Comparison of ENCODE assay signal across 20 mouse cellular contexts in the genomic region with DNA sequence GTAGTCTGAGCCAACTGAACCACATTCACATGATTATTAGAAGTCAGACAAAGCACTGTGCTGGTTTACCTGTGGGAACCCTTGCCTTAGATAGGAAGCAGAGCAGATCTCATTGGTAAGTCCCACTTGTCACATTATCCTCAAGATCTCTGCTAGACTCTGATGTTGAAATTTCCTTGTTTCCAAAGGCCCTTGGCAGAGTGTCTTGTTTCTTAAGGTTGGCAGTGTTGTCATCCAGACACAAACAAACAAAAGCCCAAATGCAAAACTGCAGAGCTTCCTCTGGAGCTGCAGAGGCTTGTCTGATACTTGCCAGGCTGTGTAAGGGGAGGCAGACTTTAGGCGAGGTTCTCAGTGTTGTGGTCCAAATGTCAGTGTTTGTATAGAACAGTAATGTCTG. TPM values are rescaled to one million over a fixed set of nuclear protein-coding genes. Genes with fewer than 3 reads are reported as not detected.
DNase-seq lines count a peak whose midpoint lies in the region; ATAC-seq lines count a peak whose summit lies in the region.
"Had no signal": no experiment of that assay in that cellular context is flagged by ENCODE, and none has a peak within 500 bp of the region (broad histone marks: within the 10 kb centered on the region; RNA-seq: fewer than 3 reads in every experiment).

No protein-coding gene starts in this region.

- intact Hi-C loops in heart, postnatal 10 days (cut with DNase I) = no loop called here

- peak; percentile 27 for ATAC-seq in granulocyte monocyte progenitor cell, adult 5-6 weeks (replicated peaks; ENCODE audit: poor library complexity, severe bottlenecking)
- ATAC-seq: forebrain, embryonic 13.5 days; forebrain, postnatal 0 days; Patski had no signal

- peak; percentile 40 for DNase-seq in heart, adult 11 months
- DNase-seq in heart, postnatal 10 days = no peak
- peak; percentile 54 for DNase-seq in 416B (ENCODE audit: low read depth)
- no peak for DNase-seq in cerebellum, adult 9-10 months
- no peak for DNase-seq in right cerebral cortex, adult 18-20 months
- DNase-seq: adrenal gland, adult 2 months; adrenal gland, postnatal 14 days; B cell, adult 2 months; cerebellum, adult 11 months; cerebellum, adult 2 months; cerebellum, postnatal 10 days; cerebellum, postnatal 36 days; embryo, embryonic 11 days; forebrain, postnatal 0 days; gastrocnemius, adult 2 months; gastrocnemius, postnatal 14 days; heart, adult 2 months had no signal

RNA-seq across cellular contexts. Expression of a gene that starts 31.6 kb away (rescaled TPM):
- 10 to 100 TPM; 25.1 to 27.0 TPM for total RNA-seq in heart, postnatal 10 days (2021)
- 22.2 and 22.6 TPM in 2 replicates for total RNA-seq in granulocyte monocyte progenitor cell, adult 5-6 weeks (2014; fragmentation: Nextera tagmentation)
- total RNA-seq in granulocyte monocyte progenitor cell, adult 5-6 weeks (2017) = 51.1 and 57.3 TPM in 2 replicates

Comparison
In these comparisons a context has a peak if more than half of its experiments do, and no peak if none do; other contexts are left out.
1. DNase-seq: peak in heart, adult 11 months (single experiment) and 416B (single experiment); none in heart, postnatal 10 days (0 of 2), cerebellum, adult 9-10 months (single experiment) and right cerebral cortex, adult 18-20 months (single experiment).